Mouse (Mus musculus): ENCODE measurements around the gene Cdkl1. TPM values are rescaled to one million over a fixed set of nuclear protein-coding genes. Genes with fewer than 3 reads are reported as not detected.

Gene Cdkl1
- polyA plus RNA-seq, 1 experiment from 2014 or later = 2.3 TPM

GRCm38 (mm10) chr12:69781480-69781879 lies 9.6 kb downstream of the Cdkl1 start:
- Histone ChIP-seq H3K4me1 (replicated peaks; ENCODE audit: control insufficient read depth, insufficient read depth) (no peaks in the 10 kb centered on the region; the same call in 1 of the 2 replicates), H3K36me3 (ENCODE audit: control insufficient read depth, insufficient read depth, low read length) (no peaks in the 10 kb centered on the region), H3K4me2 (replicated peaks; ENCODE audit: low read depth) (no peak overlapping the region), H3K27me3 (ENCODE audit: control insufficient read depth, insufficient read depth, low read length) (no peaks in the 10 kb centered on the region), H3K9ac (ENCODE audit: low read length) (no peak overlapping the region), H3K9me3 (ENCODE audit: control insufficient read depth, low read length) (no peaks in the 10 kb centered on the region), H3K27ac (replicated peaks) (no peak overlapping the region), H3K4me3 (ENCODE audit: low read depth, low read length) (no peak overlapping the region)
- TF ChIP-seq CTCF (IDR thresholded peaks at IDR 0.05; ENCODE audit: low read depth) = no peak
- TF ChIP-seq EP300 (optimal IDR thresholded peaks at IDR 0.05) = no peak
- DNase-seq (ENCODE audit: low spot score) = no peak
- 82% methylated on average over 8 of the region's 8 CpGs for WGBS
- no peak for ATAC-seq (ENCODE audit: low FRiP score, low TSS enrichment)

- DNase-seq (ENCODE audit: low spot score) (no peak), ATAC-seq (ENCODE audit: low FRiP score, low TSS enrichment) (no peak)
- no peak overlapping the region for H3K9ac ChIP-seq (ENCODE audit: low read length)
- WGBS = 58% methylated on average over 2 of the region's 2 CpGs
- no peak overlapping the region for H3K27ac ChIP-seq (replicated peaks)
- H3K9me3 ChIP-seq (ENCODE audit: control insufficient read depth, low read length) = no peaks in the 10 kb centered on the region
- H3K4me1 ChIP-seq (replicated peaks; ENCODE audit: control insufficient read depth, insufficient read depth) = no peaks in the 10 kb centered on the region; the same call in 1 of the 2 replicates
- H3K4me3 ChIP-seq (ENCODE audit: low read depth, low read length) = no peak overlapping the region
- TF ChIP-seq EP300 (optimal IDR thresholded peaks at IDR 0.05) (no peak), CTCF (IDR thresholded peaks at IDR 0.05; ENCODE audit: low read depth) (no peak)
- H3K27me3 ChIP-seq (ENCODE audit: control insufficient read depth, insufficient read depth, low read length) = no peaks in the 10 kb centered on the region
- H3K4me2 ChIP-seq (replicated peaks; ENCODE audit: low read depth) = no peak overlapping the region
- no peaks in the 10 kb centered on the region for H3K36me3 ChIP-seq (ENCODE audit: control insufficient read depth, insufficient read depth, low read length)
Measured at GRCm38 (mm10) chr12:69777957-69778356, 13.1 kb downstream of the Cdkl1 start.

DNA sequence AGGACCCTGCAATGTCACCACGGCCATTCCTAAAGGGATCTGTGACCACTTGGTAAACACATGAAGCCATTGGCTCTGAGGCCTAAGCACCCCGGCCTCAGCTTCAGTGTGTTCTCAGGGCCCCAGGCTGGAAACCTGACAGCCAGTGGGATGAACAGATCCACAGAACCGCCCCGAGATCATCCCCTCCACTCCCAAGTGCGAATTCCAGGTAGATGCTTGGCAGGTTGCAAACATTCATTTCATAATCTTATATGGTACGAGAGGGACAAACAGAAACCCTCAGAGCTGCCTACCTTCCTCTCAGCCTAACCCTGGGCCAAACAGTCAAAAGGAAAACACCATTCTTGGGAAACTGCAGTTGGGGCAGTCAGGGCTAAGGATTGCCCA lies 13.7 kb downstream of the Cdkl1 start:
- TF ChIP-seq CTCF (IDR thresholded peaks at IDR 0.05; ENCODE audit: low read depth) (no peak), EP300 (optimal IDR thresholded peaks at IDR 0.05) (no peak)
- 78% methylated on average over 6 of the region's 6 CpGs for WGBS
- H3K9me3 ChIP-seq (ENCODE audit: control insufficient read depth, low read length) = no peaks in the 10 kb centered on the region
- no peaks in the 10 kb centered on the region; the same call in 1 of the 2 replicates for H3K4me1 ChIP-seq (replicated peaks; ENCODE audit: control insufficient read depth, insufficient read depth)
- H3K4me3 ChIP-seq (ENCODE audit: low read depth, low read length) = no peak overlapping the region
- no peak for ATAC-seq (ENCODE audit: low FRiP score, low TSS enrichment)
- H3K27me3 ChIP-seq (ENCODE audit: control insufficient read depth, insufficient read depth, low read length) = no peaks in the 10 kb centered on the region
- H3K4me2 ChIP-seq (replicated peaks; ENCODE audit: low read depth) = no peak overlapping the region
- DNase-seq (ENCODE audit: low spot score) = no peak
- H3K36me3 ChIP-seq (ENCODE audit: control insufficient read depth, insufficient read depth, low read length) = no peaks in the 10 kb centered on the region
- H3K27ac ChIP-seq (replicated peaks) = peak overlapping the region; percentile 24; the same call in 1 of the 2 replicates
- no peak overlapping the region for H3K9ac ChIP-seq (ENCODE audit: low read length)

GRCm38 (mm10) chr12:69776607-69777340 lies 14.3 kb downstream of the Cdkl1 start:
- TF ChIP-seq CTCF (IDR thresholded peaks at IDR 0.05; ENCODE audit: low read depth) (no peak), EP300 (optimal IDR thresholded peaks at IDR 0.05) (no peak)
- no peaks in the 10 kb centered on the region; the same call in 1 of the 2 replicates for H3K4me1 ChIP-seq (replicated peaks; ENCODE audit: control insufficient read depth, insufficient read depth)
- no peak overlapping the region for H3K4me2 ChIP-seq (replicated peaks; ENCODE audit: low read depth)
- 0 out of 2 replicates have a peak, but pooled peaks have one; percentile 35 for ATAC-seq (ENCODE audit: low FRiP score, low TSS enrichment)
- no peaks in the 10 kb centered on the region for H3K36me3 ChIP-seq (ENCODE audit: control insufficient read depth, insufficient read depth, low read length)
- H3K4me3 ChIP-seq (ENCODE audit: low read depth, low read length) = no peak overlapping the region
- no peaks in the 10 kb centered on the region for H3K9me3 ChIP-seq (ENCODE audit: control insufficient read depth, low read length)
- WGBS = 50% methylated on average over 11 of the region's 11 CpGs
- DNase-seq (ENCODE audit: low spot score) = peak; percentile 57
- H3K27ac ChIP-seq (replicated peaks) = no peak overlapping the region
- H3K9ac ChIP-seq (ENCODE audit: low read length) = no peak overlapping the region
- H3K27me3 ChIP-seq (ENCODE audit: control insufficient read depth, insufficient read depth, low read length) = no peaks in the 10 kb centered on the region

DNA sequence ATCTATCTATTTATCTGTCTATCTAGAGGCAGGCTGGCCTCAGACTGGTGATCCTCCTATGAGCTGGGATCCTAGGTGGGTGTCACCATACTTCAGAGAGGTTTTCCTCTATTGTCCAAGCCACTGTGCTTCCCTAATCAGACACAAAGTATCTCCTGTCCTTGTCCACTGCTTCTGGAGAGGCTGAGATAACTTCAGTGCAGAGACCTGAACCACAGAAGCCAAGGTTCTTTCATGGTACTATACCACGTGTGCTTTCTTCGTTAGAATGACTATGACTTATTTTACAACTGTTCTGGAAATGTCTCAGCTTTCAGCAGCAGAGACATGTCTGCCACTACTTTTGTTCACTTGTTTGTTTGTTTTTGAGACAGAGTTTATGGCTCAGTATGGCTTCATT lies 22.2 kb downstream of the Cdkl1 start:
- no peak overlapping the region for H3K4me2 ChIP-seq (replicated peaks; ENCODE audit: low read depth)
- H3K27me3 ChIP-seq (ENCODE audit: control insufficient read depth, insufficient read depth, low read length) = no peaks in the 10 kb centered on the region
- H3K9ac ChIP-seq (ENCODE audit: low read length) = no peak overlapping the region
- DNase-seq (ENCODE audit: low spot score) (no peak), ATAC-seq (ENCODE audit: low FRiP score, low TSS enrichment) (no peak)
- no peaks in the 10 kb centered on the region for H3K4me1 ChIP-seq (replicated peaks; ENCODE audit: control insufficient read depth, insufficient read depth)
- H3K27ac ChIP-seq (replicated peaks) = no peak overlapping the region
- no peak overlapping the region for H3K4me3 ChIP-seq (ENCODE audit: low read depth, low read length)
- H3K36me3 ChIP-seq (ENCODE audit: control insufficient read depth, insufficient read depth, low read length) = no peaks in the 10 kb centered on the region
- 73% methylated on average over 2 of the region's 2 CpGs for WGBS
- H3K9me3 ChIP-seq (ENCODE audit: control insufficient read depth, low read length) = no peaks in the 10 kb centered on the region
- TF ChIP-seq EP300 (optimal IDR thresholded peaks at IDR 0.05) (no peak), CTCF (IDR thresholded peaks at IDR 0.05; ENCODE audit: low read depth) (no peak)

DNA sequence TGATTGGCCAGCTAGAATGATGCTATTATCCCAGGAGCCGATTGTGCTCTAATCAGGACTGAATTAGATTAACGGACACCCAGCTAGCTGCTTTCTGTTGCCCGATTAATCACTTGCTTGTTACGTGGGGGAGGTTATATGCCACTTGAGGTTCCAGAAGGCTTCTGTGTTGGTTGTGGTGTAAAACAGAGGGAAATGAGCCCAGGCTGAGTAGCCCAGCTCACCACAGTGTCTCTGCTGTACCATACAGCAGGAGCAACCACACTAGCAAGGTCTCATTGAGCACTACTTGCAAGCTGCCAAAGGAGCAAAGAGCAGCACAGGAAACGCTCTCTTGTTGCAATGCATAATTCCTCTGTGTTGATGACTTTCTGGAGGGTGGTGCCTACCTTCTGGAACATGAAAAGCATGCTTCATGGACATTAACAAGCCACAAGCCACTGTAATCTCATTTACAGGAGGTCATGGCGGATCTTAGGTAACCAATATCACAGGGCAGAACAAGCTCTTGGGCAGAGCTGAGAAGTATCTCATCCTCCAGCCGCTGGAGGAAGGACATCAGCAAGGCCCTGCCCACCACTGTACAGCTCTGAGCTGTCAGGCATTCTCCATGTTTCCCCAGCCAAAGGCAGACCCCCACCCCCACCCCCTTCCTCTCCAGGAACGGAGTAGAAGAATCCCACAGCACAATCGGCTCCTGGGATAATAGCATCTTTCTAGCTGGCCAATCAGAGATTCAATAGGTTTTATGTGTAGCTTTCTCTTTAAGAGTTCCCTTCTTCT lies 23.4 kb downstream of the Cdkl1 start:
- no peak for ATAC-seq (ENCODE audit: low FRiP score, low TSS enrichment)
- 54% methylated on average over 9 of the region's 9 CpGs for WGBS
- TF ChIP-seq CTCF (IDR thresholded peaks at IDR 0.05; ENCODE audit: low read depth) (no peak), EP300 (optimal IDR thresholded peaks at IDR 0.05) (no peak)

More for the DNA sequence above, 23.4 kb downstream of the Cdkl1 start:
- Histone ChIP-seq H3K36me3 (ENCODE audit: control insufficient read depth, insufficient read depth, low read length) (no peaks in the 10 kb centered on the region), H3K9me3 (ENCODE audit: control insufficient read depth, low read length) (no peaks in the 10 kb centered on the region), H3K4me3 (ENCODE audit: low read depth, low read length) (no peak overlapping the region), H3K27ac (replicated peaks) (no peak overlapping the region), H3K27me3 (ENCODE audit: control insufficient read depth, insufficient read depth, low read length) (no peaks in the 10 kb centered on the region), H3K4me1 (replicated peaks; ENCODE audit: control insufficient read depth, insufficient read depth) (no peaks in the 10 kb centered on the region), H3K4me2 (replicated peaks; ENCODE audit: low read depth) (no peak overlapping the region), H3K9ac (ENCODE audit: low read length) (no peak overlapping the region)
- DNase-seq (ENCODE audit: low spot score) = no peak
